Mouse (Mus musculus): Measurements from ENCODE around the gene Tifa.

GRCm38 (mm10) chr3:127852722-127853121 lies 63.1 kb downstream of the Tifa start:
- TF ChIP-seq CTCF (IDR thresholded peaks at IDR 0.05) (no peak), POLR2A (IDR thresholded peaks at IDR 0.05; ENCODE audit: insufficient read depth, low read depth, low read length) (no peak)

All from heart, adult 2 months (tissue).